Mouse (Mus musculus): ENCODE measurements at regions not wholly inside any gene's neighbourhood (a gene's known extent, or its start where the extent isn't known, plus 50 kb on each side); places are given as distances from the start of the nearest gene placed in this dataset.

- H3K4me1 ChIP-seq (ENCODE audit: control insufficient read depth, insufficient read depth) = no peaks in the 10 kb centered on the region
- H3K27ac ChIP-seq (ENCODE audit: low read depth) = no peak overlapping the region
- no peaks in the 10 kb centered on the region for H3K9me3 ChIP-seq (replicated peaks; ENCODE audit: control insufficient read depth, low read length)
- H3K4me2 ChIP-seq (ENCODE audit: low read depth, low read length) = no peak overlapping the region
- ATAC-seq (ENCODE audit: insufficient read depth, low read depth) (no peak), DNase-seq (ENCODE audit: low spot score) (no peak)
- H3K9ac ChIP-seq (replicated peaks; ENCODE audit: low read depth, low read length) = no peak overlapping the region
- no peak overlapping the region for H3K4me3 ChIP-seq (ENCODE audit: low read depth, low read length)
- H3K36me3 ChIP-seq (replicated peaks; ENCODE audit: control insufficient read depth, insufficient read depth, low read length) = no peaks in the 10 kb centered on the region
- WGBS = 50% methylated on average over 2 of the region's 2 CpGs
- TF ChIP-seq CTCF (IDR thresholded peaks at IDR 0.05; ENCODE audit: low read depth) = no peak
- TF ChIP-seq EP300 (IDR thresholded peaks at IDR 0.05; ENCODE audit: low read depth) = no peak
- no peaks in the 10 kb centered on the region for H3K27me3 ChIP-seq (ENCODE audit: control insufficient read depth, insufficient read depth, low read length)
Measured at GRCm38 (mm10) chr5:47421916-47422315, 561.0 kb upstream of the Slit2 start.

- H3K9me3 ChIP-seq (replicated peaks; ENCODE audit: control insufficient read depth, low read length) = no peaks in the 10 kb centered on the region
- 89% methylated on average over 4 of the region's 4 CpGs for WGBS
- no peak for TF ChIP-seq EP300 (IDR thresholded peaks at IDR 0.05; ENCODE audit: low read depth)
- no peak for TF ChIP-seq CTCF (IDR thresholded peaks at IDR 0.05; ENCODE audit: low read depth)
- ATAC-seq (ENCODE audit: insufficient read depth, low read depth) (no peak), DNase-seq (ENCODE audit: low spot score) (no peak)
- H3K27me3 ChIP-seq (ENCODE audit: control insufficient read depth, insufficient read depth, low read length) = no peaks in the 10 kb centered on the region
- H3K4me3 ChIP-seq (ENCODE audit: low read depth, low read length) = no peak overlapping the region
- no peak overlapping the region for H3K4me2 ChIP-seq (ENCODE audit: low read depth, low read length)
- no peak overlapping the region for H3K27ac ChIP-seq (ENCODE audit: low read depth)
- H3K9ac ChIP-seq (replicated peaks; ENCODE audit: low read depth, low read length) = no peak overlapping the region
- H3K4me1 ChIP-seq (ENCODE audit: control insufficient read depth, insufficient read depth) = no peaks in the 10 kb centered on the region
- no peaks in the 10 kb centered on the region for H3K36me3 ChIP-seq (replicated peaks; ENCODE audit: control insufficient read depth, insufficient read depth, low read length)
Measured at GRCm38 (mm10) chr5:47426040-47426439, 556.9 kb upstream of the Slit2 start.

- no peaks in the 10 kb centered on the region for H3K27me3 ChIP-seq (ENCODE audit: control insufficient read depth, insufficient read depth, low read length)
- DNase-seq (ENCODE audit: low spot score) (no peak), ATAC-seq (ENCODE audit: insufficient read depth, low read depth) (no peak)
- H3K4me3 ChIP-seq (ENCODE audit: low read depth, low read length) = no peak overlapping the region
- no peak overlapping the region for H3K4me2 ChIP-seq (ENCODE audit: low read depth, low read length)
- no peaks in the 10 kb centered on the region for H3K4me1 ChIP-seq (ENCODE audit: control insufficient read depth, insufficient read depth)
- H3K27ac ChIP-seq (ENCODE audit: low read depth) = no peak overlapping the region
- 70% methylated on average over 6 of the region's 6 CpGs for WGBS
- H3K9ac ChIP-seq (replicated peaks; ENCODE audit: low read depth, low read length) = no peak overlapping the region
- TF ChIP-seq EP300 (IDR thresholded peaks at IDR 0.05; ENCODE audit: low read depth) = no peak
- TF ChIP-seq CTCF (IDR thresholded peaks at IDR 0.05; ENCODE audit: low read depth) = no peak
- no peaks in the 10 kb centered on the region for H3K36me3 ChIP-seq (replicated peaks; ENCODE audit: control insufficient read depth, insufficient read depth, low read length)
- H3K9me3 ChIP-seq (replicated peaks; ENCODE audit: control insufficient read depth, low read length) = no peaks in the 10 kb centered on the region
Measured at GRCm38 (mm10) chr5:47426467-47426866, 556.5 kb upstream of the Slit2 start.

- Histone ChIP-seq H3K4me2 (ENCODE audit: low read depth, low read length) (no peak overlapping the region), H3K27ac (ENCODE audit: low read depth) (no peak overlapping the region), H3K9me3 (replicated peaks; ENCODE audit: control insufficient read depth, low read length) (no peaks in the 10 kb centered on the region), H3K36me3 (replicated peaks; ENCODE audit: control insufficient read depth, insufficient read depth, low read length) (no peaks in the 10 kb centered on the region), H3K27me3 (ENCODE audit: control insufficient read depth, insufficient read depth, low read length) (no peaks in the 10 kb centered on the region), H3K9ac (replicated peaks; ENCODE audit: low read depth, low read length) (no peak overlapping the region), H3K4me1 (ENCODE audit: control insufficient read depth, insufficient read depth) (no peaks in the 10 kb centered on the region), H3K4me3 (ENCODE audit: low read depth, low read length) (no peak overlapping the region)
- ATAC-seq (ENCODE audit: insufficient read depth, low read depth) = no peak
- no peak for DNase-seq (ENCODE audit: low spot score)
- TF ChIP-seq CTCF (IDR thresholded peaks at IDR 0.05; ENCODE audit: low read depth) = no peak
- TF ChIP-seq EP300 (IDR thresholded peaks at IDR 0.05; ENCODE audit: low read depth) = no peak
- WGBS = 66% methylated on average over 10 of the region's 10 CpGs
Measured at GRCm38 (mm10) chr5:47429217-47430172, 553.4 kb upstream of the Slit2 start.

- no peak for TF ChIP-seq CTCF (IDR thresholded peaks at IDR 0.05; ENCODE audit: low read depth)
- no peak for TF ChIP-seq EP300 (IDR thresholded peaks at IDR 0.05; ENCODE audit: low read depth)
- no peak overlapping the region for H3K27ac ChIP-seq (ENCODE audit: low read depth)
- DNase-seq (ENCODE audit: low spot score) = no peak
- no peaks in the 10 kb centered on the region for H3K9me3 ChIP-seq (replicated peaks; ENCODE audit: control insufficient read depth, low read length)
- H3K9ac ChIP-seq (replicated peaks; ENCODE audit: low read depth, low read length) = no peak overlapping the region
- ATAC-seq (ENCODE audit: insufficient read depth, low read depth) = no peak
- no peak overlapping the region for H3K4me3 ChIP-seq (ENCODE audit: low read depth, low read length)
- 42% methylated on average over 5 of the region's 5 CpGs for WGBS
- no peaks in the 10 kb centered on the region for H3K4me1 ChIP-seq (ENCODE audit: control insufficient read depth, insufficient read depth)
- H3K36me3 ChIP-seq (replicated peaks; ENCODE audit: control insufficient read depth, insufficient read depth, low read length) = no peaks in the 10 kb centered on the region
- H3K27me3 ChIP-seq (ENCODE audit: control insufficient read depth, insufficient read depth, low read length) = no peaks in the 10 kb centered on the region
- H3K4me2 ChIP-seq (ENCODE audit: low read depth, low read length) = no peak overlapping the region
Measured at GRCm38 (mm10) chr5:47431599-47432328, 551.2 kb upstream of the Slit2 start.

All from heart, postnatal 0 days (tissue).